Mouse (Mus musculus): Measurements from ENCODE around the gene Top3a. TPM values are rescaled to one million over a fixed set of nuclear protein-coding genes. Genes with fewer than 3 reads are reported as not detected.

Gene Top3a
- polyA plus RNA-seq, 1 experiment from 2014 or later = 22.2 TPM

DNA sequence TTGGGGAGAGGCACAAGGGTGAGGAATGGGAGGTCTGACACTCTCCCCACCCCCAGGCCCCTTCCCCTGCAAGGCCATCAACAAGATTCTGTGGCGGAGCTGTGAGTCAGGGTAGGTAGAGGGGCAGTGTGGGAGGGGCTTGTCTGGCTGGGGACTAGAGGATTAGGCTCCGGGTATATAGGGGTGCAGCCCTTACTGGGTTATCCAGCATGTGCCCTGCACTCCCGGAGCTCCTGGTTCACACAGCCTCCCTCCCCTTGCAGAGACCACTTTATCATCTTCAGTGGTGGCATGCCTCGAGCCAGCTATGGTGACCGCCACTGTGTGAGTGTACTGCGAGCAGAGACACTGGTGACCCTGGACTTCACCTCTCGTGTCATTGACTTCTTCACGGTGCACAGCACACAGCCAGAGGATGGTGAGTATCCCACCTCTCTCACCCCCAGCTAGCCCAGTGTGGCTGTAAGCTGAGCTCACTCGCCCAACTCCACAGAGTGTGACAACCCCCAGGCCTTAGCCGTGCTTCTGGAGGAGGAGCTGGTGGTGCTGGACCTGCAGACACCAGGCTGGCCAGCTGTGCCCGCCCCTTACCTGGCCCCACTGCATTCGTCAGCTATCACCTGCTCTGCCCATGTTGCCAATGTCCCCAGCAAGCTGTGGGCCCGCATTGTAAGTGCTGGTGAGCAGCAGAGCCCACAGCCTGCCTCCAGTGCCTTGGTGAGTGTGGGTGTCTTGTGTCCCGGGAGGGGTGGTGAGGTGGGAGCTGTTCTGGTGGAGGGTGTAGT lies 70.3 kb downstream of the Top3a start:
- Histone ChIP-seq H3K9me3 (ENCODE audit: low read depth, low read length) (no peaks in the 10 kb centered on the region), H3K27ac (ENCODE audit: low read depth) (no peak overlapping the region), H3K4me3 (ENCODE audit: low read depth, low read length) (no peak overlapping the region), H3K4me2 (no peak overlapping the region), H3K4me1 (ENCODE audit: insufficient read depth) (no peaks in the 10 kb centered on the region), H3K9ac (no peak overlapping the region), H3K36me3 (ENCODE audit: insufficient read depth) (peaks cover 76% of the 10 kb centered on the region), H3K27me3 (ENCODE audit: insufficient read depth, low read length) (no peaks in the 10 kb centered on the region)
- no peak for ATAC-seq (ENCODE audit: insufficient read depth)
- no peak for TF ChIP-seq CTCF (IDR thresholded peaks at IDR 0.05; ENCODE audit: low read depth)
- WGBS = 83% methylated on average over 14 of the region's 14 CpGs
- no peak for DNase-seq

DNA sequence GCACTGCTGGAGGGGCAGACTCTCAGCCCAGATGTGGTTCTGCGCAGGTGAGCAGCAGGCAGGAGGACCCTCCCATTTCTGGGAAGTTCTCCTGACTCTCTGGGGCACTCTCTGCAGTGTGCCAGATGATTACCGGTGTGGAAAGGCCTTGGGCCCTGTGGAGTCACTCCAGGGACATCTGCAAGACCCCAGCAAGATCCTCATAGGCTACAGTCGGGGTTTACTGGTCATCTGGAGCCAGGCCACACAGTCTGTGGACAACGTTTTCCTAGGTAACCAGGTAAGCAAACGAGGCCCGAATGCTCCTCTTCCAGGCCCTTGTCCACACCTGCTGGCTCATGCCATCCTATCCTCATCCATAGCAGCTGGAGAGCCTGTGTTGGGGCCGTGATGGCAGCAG lies 71.1 kb downstream of the Top3a start:
- H3K4me3 ChIP-seq (ENCODE audit: low read depth, low read length) = no peak overlapping the region
- H3K9me3 ChIP-seq (ENCODE audit: low read depth, low read length) = no peaks in the 10 kb centered on the region
- WGBS = 86% methylated on average over 7 of the region's 7 CpGs
- H3K27me3 ChIP-seq (ENCODE audit: insufficient read depth, low read length) = no peaks in the 10 kb centered on the region
- no peak overlapping the region for H3K27ac ChIP-seq (ENCODE audit: low read depth)
- DNase-seq = no peak
- H3K36me3 ChIP-seq (ENCODE audit: insufficient read depth) = peaks cover 68% of the 10 kb centered on the region
- no peaks in the 10 kb centered on the region for H3K4me1 ChIP-seq (ENCODE audit: insufficient read depth)
- TF ChIP-seq CTCF (IDR thresholded peaks at IDR 0.05; ENCODE audit: low read depth) = no peak
- ATAC-seq (ENCODE audit: insufficient read depth) = no peak
- no peak overlapping the region for H3K9ac ChIP-seq
- no peak overlapping the region for H3K4me2 ChIP-seq

DNA sequence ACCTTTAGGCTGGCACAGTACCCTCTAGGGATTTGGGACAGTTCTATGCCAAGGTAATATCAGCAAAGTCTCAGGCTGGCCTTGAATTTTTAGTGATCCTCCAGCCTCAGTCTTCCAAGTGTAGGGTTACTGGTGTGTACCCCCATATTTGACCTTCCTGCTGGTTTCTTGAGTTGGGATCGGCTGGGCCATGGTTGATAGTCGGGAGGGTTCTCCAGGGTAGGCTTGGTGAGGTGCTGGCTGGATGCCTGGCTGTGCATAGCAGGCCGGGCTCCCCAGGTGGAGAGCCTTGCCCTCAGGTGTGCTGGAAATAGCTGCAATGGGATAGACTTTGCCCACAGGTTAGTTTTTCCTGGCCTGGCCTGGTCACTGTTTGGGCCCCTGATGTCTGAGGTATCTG lies 71.9 kb downstream of the Top3a start:
- no peaks in the 10 kb centered on the region for H3K27me3 ChIP-seq (ENCODE audit: insufficient read depth, low read length)
- H3K36me3 ChIP-seq (ENCODE audit: insufficient read depth) = peaks cover 61% of the 10 kb centered on the region
- 83% methylated on average over 3 of the region's 3 CpGs for WGBS
- DNase-seq (no peak), ATAC-seq (ENCODE audit: insufficient read depth) (no peak)
- H3K9ac ChIP-seq = no peak overlapping the region
- no peak overlapping the region for H3K27ac ChIP-seq (ENCODE audit: low read depth)
- H3K4me2 ChIP-seq = no peak overlapping the region
- H3K9me3 ChIP-seq (ENCODE audit: low read depth, low read length) = no peaks in the 10 kb centered on the region
- peaks cover 5% of the 10 kb centered on the region; the same call in 1 of the 2 replicates for H3K4me1 ChIP-seq (ENCODE audit: insufficient read depth)
- TF ChIP-seq CTCF (IDR thresholded peaks at IDR 0.05; ENCODE audit: low read depth) = no peak
- no peak overlapping the region for H3K4me3 ChIP-seq (ENCODE audit: low read depth, low read length)

DNA sequence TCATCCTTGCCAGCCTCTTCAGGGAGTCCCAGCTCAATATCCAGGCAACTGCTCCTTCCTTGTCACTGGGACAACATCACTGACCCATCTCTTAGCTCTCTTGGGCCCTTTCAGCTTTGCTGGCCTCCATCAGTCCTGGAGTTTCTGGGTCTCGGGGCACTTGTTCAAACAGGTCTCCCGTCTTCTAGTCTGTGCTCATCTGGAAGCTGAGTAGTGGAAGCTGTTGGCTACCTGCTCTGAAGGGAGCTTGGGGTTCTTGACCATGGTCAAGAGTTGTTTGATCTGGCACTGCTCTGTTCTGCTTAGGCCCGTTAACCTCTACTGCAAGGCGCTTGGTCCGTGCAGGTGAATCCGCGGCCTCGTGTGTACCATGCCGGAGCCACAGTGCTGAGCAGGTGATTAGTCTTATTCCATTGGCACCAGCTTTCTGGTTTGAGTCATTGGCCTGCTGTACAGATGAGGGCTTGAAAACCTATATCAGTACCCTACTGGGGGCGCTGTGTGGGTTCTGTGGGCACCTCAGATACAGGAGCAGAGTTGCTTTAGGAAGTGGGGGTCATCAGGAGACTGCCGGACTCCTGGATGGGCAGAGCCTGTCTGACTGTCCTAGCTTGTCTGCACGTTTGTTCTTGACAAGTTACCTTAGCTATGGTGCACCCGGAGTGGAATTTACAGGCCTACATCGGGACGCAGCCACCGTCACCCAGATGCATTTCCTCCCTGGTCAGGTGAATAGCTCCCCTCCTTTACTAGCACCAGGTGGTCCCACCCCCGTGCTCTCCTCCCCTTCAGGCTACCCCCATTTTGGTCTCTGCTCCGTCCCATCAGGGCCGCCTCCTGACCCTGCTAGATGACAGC lies 72.9 kb downstream of the Top3a start:
- no peak overlapping the region for H3K4me2 ChIP-seq
- ATAC-seq (ENCODE audit: insufficient read depth) (no peak), DNase-seq (no peak)
- 89% methylated on average over 19 of the region's 19 CpGs for WGBS
- H3K27ac ChIP-seq (ENCODE audit: low read depth) = no peak overlapping the region
- H3K4me1 ChIP-seq (ENCODE audit: insufficient read depth) = peaks cover 5% of the 10 kb centered on the region; the same call in 1 of the 2 replicates
- no peak overlapping the region for H3K4me3 ChIP-seq (ENCODE audit: low read depth, low read length)
- H3K9me3 ChIP-seq (ENCODE audit: low read depth, low read length) = no peaks in the 10 kb centered on the region
- no peak overlapping the region for H3K9ac ChIP-seq
- peaks cover 51% of the 10 kb centered on the region for H3K36me3 ChIP-seq (ENCODE audit: insufficient read depth)
- TF ChIP-seq CTCF (IDR thresholded peaks at IDR 0.05; ENCODE audit: low read depth) = no peak
- H3K27me3 ChIP-seq (ENCODE audit: insufficient read depth, low read length) = no peaks in the 10 kb centered on the region

DNA sequence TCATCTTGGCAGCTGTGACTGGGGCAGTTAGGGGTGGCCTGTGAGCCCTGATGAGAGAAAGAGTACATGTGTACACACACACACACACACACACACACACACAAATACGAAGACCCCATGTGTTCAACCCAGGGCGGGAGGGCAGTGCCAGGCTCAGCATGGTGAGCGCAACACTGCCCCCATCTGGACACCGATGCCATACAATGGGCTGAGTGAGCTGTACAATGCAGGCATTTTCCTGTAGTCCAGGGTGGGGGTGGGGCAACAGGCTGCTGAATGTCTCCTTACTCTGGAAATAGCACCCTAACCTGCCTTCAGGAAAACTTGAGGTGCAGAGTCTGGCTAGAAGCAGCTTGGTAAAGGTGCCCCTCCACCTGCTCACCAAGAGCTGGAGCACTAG lies 74.0 kb downstream of the Top3a start:
- H3K36me3 ChIP-seq (ENCODE audit: insufficient read depth) = peaks cover 40% of the 10 kb centered on the region
- peaks cover 5% of the 10 kb centered on the region; the same call in 1 of the 2 replicates for H3K4me1 ChIP-seq (ENCODE audit: insufficient read depth)

GRCm38 (mm10) chr11:60701611-60702010 lies 75.6 kb downstream of the Top3a start:
- Histone ChIP-seq H3K4me2 (no peak overlapping the region), H3K27ac (ENCODE audit: low read depth) (no peak overlapping the region), H3K4me3 (ENCODE audit: low read depth, low read length) (no peak overlapping the region), H3K27me3 (ENCODE audit: insufficient read depth, low read length) (no peaks in the 10 kb centered on the region), H3K9ac (no peak overlapping the region), H3K36me3 (ENCODE audit: insufficient read depth) (peaks cover 25% of the 10 kb centered on the region), H3K4me1 (ENCODE audit: insufficient read depth) (peaks cover 5% of the 10 kb centered on the region; the same call in 1 of the 2 replicates), H3K9me3 (ENCODE audit: low read depth, low read length) (no peaks in the 10 kb centered on the region)
- DNase-seq (no peak), ATAC-seq (ENCODE audit: insufficient read depth) (no peak)
- TF ChIP-seq CTCF (IDR thresholded peaks at IDR 0.05; ENCODE audit: low read depth) = no peak
- WGBS = 51% methylated on average over 3 of the region's 4 CpGs

More for the DNA sequence above, 74.0 kb downstream of the Top3a start:
- peak; percentile 80 for TF ChIP-seq CTCF (IDR thresholded peaks at IDR 0.05; ENCODE audit: low read depth)
- no peak overlapping the region for H3K4me2 ChIP-seq
- ATAC-seq (ENCODE audit: insufficient read depth) (no peak), DNase-seq (peak; percentile 78)
- no peak overlapping the region for H3K4me3 ChIP-seq (ENCODE audit: low read depth, low read length)
- H3K27me3 ChIP-seq (ENCODE audit: insufficient read depth, low read length) = no peaks in the 10 kb centered on the region
- no peaks in the 10 kb centered on the region for H3K9me3 ChIP-seq (ENCODE audit: low read depth, low read length)
- H3K9ac ChIP-seq = no peak overlapping the region
- H3K27ac ChIP-seq (ENCODE audit: low read depth) = no peak overlapping the region
- 39% methylated on average over 4 of the region's 4 CpGs for WGBS
